ENCODE assay signal across 9 mouse cellular contexts in genomic region chr4:134749301-134750030, GRCm38 (mm10). TPM values are rescaled to one million over a fixed set of nuclear protein-coding genes. Genes with fewer than 3 reads are reported as not detected.
DNase-seq lines count a peak whose midpoint lies in the region; ATAC-seq and TF ChIP-seq lines count a peak whose summit lies in the region.
"Had no signal": no experiment of that assay in that cellular context is flagged by ENCODE, and none has a peak within 500 bp of the region (broad histone marks: within the 10 kb centered on the region; RNA-seq: fewer than 3 reads in every experiment).

No protein-coding gene starts in this region.

- peak; percentile 55 for DNase-seq in lung, embryonic 14.5 days
- DNase-seq in lung, postnatal 25 days (ENCODE audit: low spot score) = no peak
- DNase-seq in ZHBTc4 (ENCODE audit: low read depth, low spot score) = peak; percentile 89
- DNase-seq in frontal cortex, postnatal 10 days (ENCODE audit: low spot score in 2 of 2) = no peak
- no peak for DNase-seq in testis, postnatal 14 days (ENCODE audit: low spot score)
- DNase-seq in gastrocnemius, postnatal 14 days = no peak

- no peak overlapping the region for H3K4me2 ChIP-seq in lung, embryonic 14.5 days
- no peak overlapping the region for H3K4me2 ChIP-seq in intestine, postnatal 0 days (replicated peaks; ENCODE audit: low read depth)
- H3K4me2 ChIP-seq in stomach, embryonic 15.5 days = no peak overlapping the region
- H3K4me2 ChIP-seq: neural tube, embryonic 12.5 days had no signal

- peaks cover 65% of the 10 kb centered on the region for H3K36me3 ChIP-seq in lung, embryonic 14.5 days (ENCODE audit: insufficient read depth)
- H3K36me3 ChIP-seq in intestine, postnatal 0 days (ENCODE audit: control insufficient read depth, insufficient read depth) = peaks cover 41% of the 10 kb centered on the region
- peaks cover 9% of the 10 kb centered on the region for H3K36me3 ChIP-seq in stomach, embryonic 15.5 days
- H3K36me3 ChIP-seq: neural tube, embryonic 12.5 days had no signal

- no peak overlapping the region for H3K9ac ChIP-seq in lung, embryonic 14.5 days
- no peak overlapping the region for H3K9ac ChIP-seq in intestine, postnatal 0 days (ENCODE audit: low read depth, low read length)
- H3K9ac ChIP-seq in stomach, embryonic 15.5 days = no peak overlapping the region
- H3K9ac ChIP-seq: neural tube, embryonic 12.5 days had no signal

- WGBS in lung, embryonic 14.5 days = 61% methylated on average over 21 of the region's 21 CpGs
- 62% methylated on average over 21 of the region's 21 CpGs for WGBS in intestine, postnatal 0 days
- 66% methylated on average over 21 of the region's 21 CpGs for WGBS in stomach, embryonic 15.5 days

- intact Hi-C loops in gastrocnemius, postnatal 14 days (cut with DNase I; ENCODE audit: low total_unique reads) = no loop called here

- no peak for ATAC-seq in lung, embryonic 14.5 days (ENCODE audit: insufficient read depth)
- ATAC-seq in intestine, postnatal 0 days = peak; percentile 39
- no peak for ATAC-seq in stomach, embryonic 15.5 days (ENCODE audit: insufficient read depth, low FRiP score, low read depth)

- no peak overlapping the region; the same call in 1 of the 2 replicates for H3K27ac ChIP-seq in lung, embryonic 14.5 days (ENCODE audit: low read depth)
- no peak overlapping the region for H3K27ac ChIP-seq in intestine, postnatal 0 days (ENCODE audit: low read depth, low read length)
- peak overlapping the region; percentile 72 for H3K27ac ChIP-seq in stomach, embryonic 15.5 days
- H3K27ac ChIP-seq: neural tube, embryonic 12.5 days had no signal

- no peak overlapping the region for H3K4me3 ChIP-seq in lung, embryonic 14.5 days (ENCODE audit: low read depth, low read length)
- no peak overlapping the region for H3K4me3 ChIP-seq in intestine, postnatal 0 days (ENCODE audit: low read depth, low read length)
- H3K4me3 ChIP-seq in stomach, embryonic 15.5 days (replicated peaks) = no peak overlapping the region
- H3K4me3 ChIP-seq: neural tube, embryonic 12.5 days had no signal

- H3K4me1 ChIP-seq in lung, embryonic 14.5 days (ENCODE audit: insufficient read depth) = peaks cover 15% of the 10 kb centered on the region
- no peaks in the 10 kb centered on the region for H3K4me1 ChIP-seq in intestine, postnatal 0 days (replicated peaks; ENCODE audit: control insufficient read depth, insufficient read depth, low read length)
- H3K4me1 ChIP-seq in stomach, embryonic 15.5 days = peaks cover 30% of the 10 kb centered on the region

- TF ChIP-seq CTCF in lung, embryonic 14.5 days (IDR thresholded peaks at IDR 0.05; ENCODE audit: low read depth) = peak; percentile 66
- TF ChIP-seq CTCF in intestine, postnatal 0 days (IDR thresholded peaks at IDR 0.05; ENCODE audit: low read depth) = peak; percentile 73

- no peaks in the 10 kb centered on the region for H3K27me3 ChIP-seq in lung, embryonic 14.5 days (ENCODE audit: insufficient read depth, low read length)
- H3K27me3 ChIP-seq in intestine, postnatal 0 days (replicated peaks; ENCODE audit: control insufficient read depth, insufficient read depth, low read length) = no peaks in the 10 kb centered on the region
- no peaks in the 10 kb centered on the region for H3K27me3 ChIP-seq in stomach, embryonic 15.5 days (replicated peaks)
- H3K27me3 ChIP-seq: neural tube, embryonic 12.5 days had no signal

- H3K9me3 ChIP-seq in lung, embryonic 14.5 days (ENCODE audit: low read depth, low read length) = no peaks in the 10 kb centered on the region
- H3K9me3 ChIP-seq in intestine, postnatal 0 days (ENCODE audit: control insufficient read depth) = no peaks in the 10 kb centered on the region
- H3K9me3 ChIP-seq in stomach, embryonic 15.5 days = no peaks in the 10 kb centered on the region
- H3K9me3 ChIP-seq: neural tube, embryonic 12.5 days had no signal

RNA-seq across cellular contexts. Expression of gene Ldlrap1, which starts 18.4 kb away (rescaled TPM):
- 21.2 and 22.2 TPM in 2 replicates for polyA plus RNA-seq in lung, embryonic 14.5 days (2014; fragmentation: Nextera tagmentation; extraction: Ambion mirVana)
- polyA plus RNA-seq in intestine, postnatal 0 days (2015; fragmentation: Nextera tagmentation; extraction: Ambion mirVana) = 18.0 and 18.1 TPM in 2 replicates
- polyA plus RNA-seq in stomach, embryonic 15.5 days (2015; fragmentation: Nextera tagmentation; extraction: Ambion mirVana) = 19.6 and 20.8 TPM in 2 replicates
- total RNA-seq in gastrocnemius, postnatal 14 days (2021) = 10 to 100 TPM in 1 of 2 experiments, 1 to 10 TPM in 1; 9.2 to 10.2 TPM

RNA-seq across cellular contexts. Expression of gene Man1c1, which starts 45.4 kb away (rescaled TPM):
- polyA plus RNA-seq in lung, embryonic 14.5 days (2014; fragmentation: Nextera tagmentation; extraction: Ambion mirVana) = 3.3 and 4.3 TPM in 2 replicates
- polyA plus RNA-seq in intestine, postnatal 0 days (2015; fragmentation: Nextera tagmentation; extraction: Ambion mirVana) = 1.7 TPM in 2 replicates
- polyA plus RNA-seq in stomach, embryonic 15.5 days (2015; fragmentation: Nextera tagmentation; extraction: Ambion mirVana) = 2.5 and 3.1 TPM in 2 replicates
- total RNA-seq in gastrocnemius, postnatal 14 days (2021) = 1 to 10 TPM; 7.9 to 9.5 TPM

Comparison
In these comparisons a context has a peak if more than half of its experiments do, and no peak if none do; other contexts are left out.
1. DNase-seq: peak in lung, embryonic 14.5 days (single experiment) and ZHBTc4 (single experiment); none in lung, postnatal 25 days (single experiment), frontal cortex, postnatal 10 days (0 of 2), testis, postnatal 14 days (single experiment) and gastrocnemius, postnatal 14 days (single experiment).